Mouse (Mus musculus): Measurements from ENCODE around the gene Lst1. TPM values are rescaled to one million over a fixed set of nuclear protein-coding genes. Genes with fewer than 3 reads are reported as not detected.

The Lst1 gene
- polyA plus RNA-seq (2014; fragmentation: Illumina TruSeq; extraction: RNeasy Lipid Tissue Mini Kit (QIAGEN cat#74804)): not detected

DNA sequence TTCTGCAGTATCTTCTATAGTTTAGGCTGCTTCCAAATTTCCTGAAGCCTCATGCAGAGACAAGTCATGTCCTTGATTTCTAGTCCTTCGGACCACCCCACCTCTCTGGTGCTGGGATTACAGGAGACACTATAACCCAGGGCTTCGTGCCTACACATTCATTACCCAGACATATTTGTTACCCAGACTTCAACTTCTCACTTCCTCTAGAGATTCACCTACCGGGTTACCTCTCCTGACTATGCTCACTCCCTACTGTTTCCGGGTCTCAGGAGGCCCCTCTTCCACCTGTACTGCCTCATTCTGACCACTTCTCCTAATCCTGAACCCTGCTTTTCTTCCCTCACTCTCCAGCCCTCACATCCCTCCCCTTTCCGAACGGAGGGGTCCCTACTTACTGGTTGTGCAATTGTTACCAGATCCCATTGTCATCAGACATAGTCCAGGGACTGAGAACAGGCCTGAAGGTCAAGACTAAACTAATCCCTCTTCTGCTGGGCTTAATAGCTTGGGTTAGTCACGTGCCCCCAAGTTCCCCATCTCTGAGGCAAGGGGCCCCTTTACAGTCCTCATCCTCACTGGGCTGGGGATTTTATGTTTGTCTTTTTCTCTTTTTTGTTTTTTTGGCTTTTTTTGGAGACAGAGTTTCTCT, at the start of gene Lst1:
TSS of gene Lst1 (minus strand) at position 481 of the 652 bp plus-strand sequence.

DNA sequence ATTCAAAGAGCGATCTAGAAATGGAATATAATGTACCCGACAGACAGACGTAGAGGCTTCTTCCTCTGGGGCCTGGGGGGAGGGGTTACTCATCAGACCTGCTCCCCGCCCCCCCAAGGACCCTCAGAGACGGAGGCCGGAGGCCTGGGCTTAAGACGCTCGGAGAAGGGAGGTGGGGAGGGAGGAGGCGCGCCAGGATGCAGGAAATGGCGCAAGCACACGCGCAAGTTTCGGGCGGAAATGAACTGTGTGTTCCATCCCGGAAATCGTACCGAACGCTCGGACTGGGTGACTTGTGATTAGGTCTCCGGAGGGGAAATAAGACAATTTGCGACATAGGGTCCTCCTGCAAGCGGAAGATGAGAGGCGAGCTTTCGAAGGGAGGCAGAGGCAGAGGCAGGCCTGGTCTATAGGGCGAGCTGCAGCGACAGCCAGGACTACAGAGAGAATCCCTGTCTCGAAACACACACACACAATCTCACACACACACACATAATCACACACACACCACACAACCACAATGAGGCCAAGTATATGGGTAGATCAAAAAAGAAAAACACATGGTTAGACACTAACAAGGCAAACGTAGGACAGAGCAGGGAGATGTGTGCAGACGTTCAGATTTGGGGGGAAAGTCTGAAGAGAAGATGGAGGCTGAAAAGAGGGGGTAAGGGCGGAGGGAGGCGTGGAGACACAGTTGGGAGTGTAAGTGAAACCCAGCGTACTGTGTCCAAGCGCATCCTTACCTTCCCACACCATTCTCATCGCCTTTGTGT, 47.6 kb upstream of the Lst1 start, which contains the start of gene Nfkbil1:
TSS of gene Nfkbil1 (minus strand) at position 179 of the 776 bp plus-strand sequence.

GRCm38 (mm10) chr17:35233114-35233980, 45.1 kb upstream of the Lst1 start, which contains the start of gene Atp6v1g2:
Gene Atp6v1g2, plus strand, starts transcription at chr17:35233660.

DNA sequence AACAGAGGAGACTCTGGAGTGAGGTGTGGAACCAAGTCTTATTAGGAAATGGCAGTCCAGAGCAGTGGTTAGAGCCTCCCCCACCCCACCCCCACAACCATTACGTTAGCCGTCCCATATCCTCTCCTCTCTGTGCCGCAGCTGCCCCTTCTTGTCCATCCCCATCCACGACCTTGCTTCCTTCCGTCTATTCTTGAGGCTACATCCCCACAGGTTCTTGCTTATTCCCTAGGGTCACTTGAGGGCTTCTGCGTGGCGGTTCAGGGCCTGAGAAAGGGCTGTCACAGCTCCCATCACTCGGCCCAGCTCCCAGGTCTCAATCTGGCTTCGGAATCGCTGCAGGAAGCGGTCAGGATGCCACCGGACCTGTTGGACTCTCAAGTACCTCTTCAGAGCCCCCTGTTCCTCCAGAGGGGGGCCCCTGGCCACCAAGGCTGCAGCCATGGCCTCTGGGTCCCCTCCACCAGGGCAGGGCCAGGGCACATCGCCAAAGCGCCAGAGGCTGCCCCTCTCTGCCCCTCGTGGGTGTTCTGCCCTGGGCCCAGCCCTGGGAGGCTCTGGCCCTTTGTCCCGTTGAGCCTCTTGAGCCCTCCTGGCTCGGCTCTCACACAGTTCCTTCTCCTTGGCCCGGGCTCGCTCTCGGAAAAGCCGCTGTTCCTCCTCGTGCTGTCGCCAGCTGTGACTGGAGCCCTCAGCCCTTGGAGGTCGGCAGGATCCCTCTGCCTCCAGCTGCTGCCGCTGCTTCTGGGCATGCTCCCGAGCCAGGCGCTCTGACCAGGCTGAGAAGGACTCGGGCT, 32.1 kb upstream of the Lst1 start, which contains the start of gene Gm16181:
TSS of gene Gm16181 (plus strand) at position 679 of the 797 bp plus-strand sequence.

DNA sequence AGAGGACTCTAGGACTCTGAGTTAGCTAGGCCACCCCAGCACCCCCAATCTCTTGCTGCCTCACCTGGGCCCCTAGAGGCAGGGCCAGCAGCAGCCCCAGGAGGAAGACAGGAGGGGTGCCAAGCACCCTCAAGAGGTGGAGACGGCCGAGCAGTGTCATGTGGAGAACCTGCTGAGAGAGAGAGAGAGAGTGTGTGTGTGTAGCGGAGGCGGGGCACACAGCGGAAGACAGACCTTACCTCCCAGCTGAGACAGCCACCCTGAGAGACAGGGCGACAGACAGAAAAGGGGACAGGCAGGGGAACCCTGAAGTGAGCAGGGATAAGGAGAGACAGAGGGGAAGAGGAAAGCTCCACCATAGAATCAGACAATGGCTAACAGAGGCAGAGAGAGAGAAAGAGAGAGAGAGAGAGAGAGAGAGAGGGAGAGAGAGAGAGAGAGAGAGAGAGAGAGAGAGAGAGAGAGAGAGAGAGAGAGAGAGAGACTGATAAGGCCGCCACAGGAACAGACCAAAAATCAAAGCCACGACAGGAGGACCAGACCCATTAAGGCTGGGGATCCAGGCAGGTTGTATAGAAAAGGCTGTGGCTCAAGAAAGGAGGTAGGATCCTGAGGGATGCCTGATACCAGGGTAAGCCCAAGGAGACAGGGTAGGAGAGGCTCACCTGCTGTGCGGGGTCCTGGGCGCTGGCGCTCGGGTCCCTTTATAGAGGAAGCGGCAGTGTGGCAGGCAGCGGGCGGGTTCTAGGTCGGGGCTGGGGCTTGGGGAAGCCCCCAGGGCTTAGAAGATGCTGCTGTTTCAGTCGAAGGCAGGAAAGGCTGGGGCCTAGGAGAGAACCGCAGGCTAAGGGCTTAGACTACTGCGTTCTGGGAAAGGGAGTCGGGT, 16.5 kb upstream of the Lst1 start, which contains the start of gene Lta:
TSS of gene Lta (minus strand) at position 858 of the 886 bp plus-strand sequence.

DNA sequence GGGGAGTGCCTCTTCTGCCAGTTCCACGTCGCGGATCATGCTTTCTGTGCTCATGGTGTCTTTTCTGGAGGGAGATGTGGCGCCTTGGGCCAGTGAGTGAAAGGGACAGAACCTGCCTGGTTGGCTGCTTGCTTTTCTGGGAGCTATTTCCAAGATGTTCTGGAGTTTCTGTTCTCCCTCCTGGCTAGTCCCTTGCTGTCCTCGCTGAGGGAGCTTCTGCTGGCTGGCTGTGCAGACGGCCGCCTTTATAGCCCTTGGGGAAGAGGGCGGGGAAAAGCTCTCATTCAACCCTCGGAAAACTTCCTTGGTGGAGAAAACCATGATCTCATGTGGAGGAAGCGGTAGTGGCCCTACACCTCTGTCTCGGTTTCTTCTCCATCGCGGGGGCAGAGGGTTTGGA, 13.5 kb upstream of the Lst1 start, which contains the start of gene Tnf:
TSS of gene Tnf (minus strand) at position 221 of the 400 bp plus-strand sequence.

GRCm38 (mm10) chr17:35193881-35194843, 5.9 kb upstream of the Lst1 start, which contains the start of gene Ltb:
Gene Ltb, plus strand, starts transcription at chr17:35194439.

GRCm38 (mm10) chr17:35175968-35176367, 12.3 kb downstream of the Lst1 start, which contains the start of gene Aif1:
Gene Aif1, minus strand, starts transcription at chr17:35176068.

GRCm38 (mm10) chr17:35164568-35165450, 23.4 kb downstream of the Lst1 start, which contains the start of gene Prrc2a:
Gene Prrc2a, minus strand, starts transcription at chr17:35164897.

Other genes with a start within 250 kb of the Lst1 start
- gene Hspa1b, start 229.2 kb downstream of the Lst1 start, polyA plus RNA-seq (2014; fragmentation: Illumina TruSeq; extraction: RNeasy Lipid Tissue Mini Kit (QIAGEN cat#74804)): 16.9 TPM
- gene Gm20481, start 218.5 kb downstream of the Lst1 start, polyA plus RNA-seq (2014; fragmentation: Illumina TruSeq; extraction: RNeasy Lipid Tissue Mini Kit (QIAGEN cat#74804)): not detected
- 8.2 TPM for gene Hspa1a, start 216.3 kb downstream of the Lst1 start, polyA plus RNA-seq (2014; fragmentation: Illumina TruSeq; extraction: RNeasy Lipid Tissue Mini Kit (QIAGEN cat#74804))
- gene Hspa1l, start 215.7 kb downstream of the Lst1 start, polyA plus RNA-seq (2014; fragmentation: Illumina TruSeq; extraction: RNeasy Lipid Tissue Mini Kit (QIAGEN cat#74804)): not detected
- gene Lsm2, start 206.6 kb downstream of the Lst1 start, polyA plus RNA-seq (2014; fragmentation: Illumina TruSeq; extraction: RNeasy Lipid Tissue Mini Kit (QIAGEN cat#74804)): 19.2 TPM
- 6.0 TPM for gene Vars, start 187.5 kb downstream of the Lst1 start, polyA plus RNA-seq (2014; fragmentation: Illumina TruSeq; extraction: RNeasy Lipid Tissue Mini Kit (QIAGEN cat#74804))
- not detected for gene Vwa7, start 171.9 kb downstream of the Lst1 start, polyA plus RNA-seq (2014; fragmentation: Illumina TruSeq; extraction: RNeasy Lipid Tissue Mini Kit (QIAGEN cat#74804))
- not detected for gene Sapcd1, start 160.4 kb downstream of the Lst1 start, polyA plus RNA-seq (2014; fragmentation: Illumina TruSeq; extraction: RNeasy Lipid Tissue Mini Kit (QIAGEN cat#74804))
- gene Msh5, start 141.7 kb downstream of the Lst1 start, polyA plus RNA-seq (2014; fragmentation: Illumina TruSeq; extraction: RNeasy Lipid Tissue Mini Kit (QIAGEN cat#74804)): 0.68 TPM
- 25.1 TPM for gene Clic1, start 138.5 kb downstream of the Lst1 start, polyA plus RNA-seq (2014; fragmentation: Illumina TruSeq; extraction: RNeasy Lipid Tissue Mini Kit (QIAGEN cat#74804))
- gene Ddah2, start 129.4 kb downstream of the Lst1 start, polyA plus RNA-seq (2014; fragmentation: Illumina TruSeq; extraction: RNeasy Lipid Tissue Mini Kit (QIAGEN cat#74804)): 2.7 TPM
- not detected for gene Ly6g6c, start 123.1 kb downstream of the Lst1 start, polyA plus RNA-seq (2014; fragmentation: Illumina TruSeq; extraction: RNeasy Lipid Tissue Mini Kit (QIAGEN cat#74804))
- gene Mpig6b, start 122.3 kb downstream of the Lst1 start, polyA plus RNA-seq (2014; fragmentation: Illumina TruSeq; extraction: RNeasy Lipid Tissue Mini Kit (QIAGEN cat#74804)): 0.20 TPM
- not detected for gene Ly6g6e, start 111.5 kb downstream of the Lst1 start, polyA plus RNA-seq (2014; fragmentation: Illumina TruSeq; extraction: RNeasy Lipid Tissue Mini Kit (QIAGEN cat#74804))
- gene Ly6g6d, start 110.4 kb downstream of the Lst1 start, polyA plus RNA-seq (2014; fragmentation: Illumina TruSeq; extraction: RNeasy Lipid Tissue Mini Kit (QIAGEN cat#74804)): not detected
- not detected for gene Ly6g6f, start 102.8 kb downstream of the Lst1 start, polyA plus RNA-seq (2014; fragmentation: Illumina TruSeq; extraction: RNeasy Lipid Tissue Mini Kit (QIAGEN cat#74804))
- gene Abhd16a, start 99.2 kb downstream of the Lst1 start, polyA plus RNA-seq (2014; fragmentation: Illumina TruSeq; extraction: RNeasy Lipid Tissue Mini Kit (QIAGEN cat#74804)): 3.5 TPM
- not detected for gene Ly6g5c, start 80.2 kb downstream of the Lst1 start, polyA plus RNA-seq (2014; fragmentation: Illumina TruSeq; extraction: RNeasy Lipid Tissue Mini Kit (QIAGEN cat#74804))
- not detected for gene Ly6g5b, start 73.0 kb downstream of the Lst1 start, polyA plus RNA-seq (2014; fragmentation: Illumina TruSeq; extraction: RNeasy Lipid Tissue Mini Kit (QIAGEN cat#74804))
- gene Gpank1, start 67.0 kb downstream of the Lst1 start, polyA plus RNA-seq (2014; fragmentation: Illumina TruSeq; extraction: RNeasy Lipid Tissue Mini Kit (QIAGEN cat#74804)): 0.91 TPM
- gene Csnk2b, start 66.4 kb downstream of the Lst1 start, polyA plus RNA-seq (2014; fragmentation: Illumina TruSeq; extraction: RNeasy Lipid Tissue Mini Kit (QIAGEN cat#74804)): 117 TPM
- 0.83 TPM for gene D17H6S53E, start 62.1 kb downstream of the Lst1 start, polyA plus RNA-seq (2014; fragmentation: Illumina TruSeq; extraction: RNeasy Lipid Tissue Mini Kit (QIAGEN cat#74804))
- not detected for gene Apom, start 56.4 kb downstream of the Lst1 start, polyA plus RNA-seq (2014; fragmentation: Illumina TruSeq; extraction: RNeasy Lipid Tissue Mini Kit (QIAGEN cat#74804))
- 9.7 TPM for gene Bag6, start 53.3 kb downstream of the Lst1 start, polyA plus RNA-seq (2014; fragmentation: Illumina TruSeq; extraction: RNeasy Lipid Tissue Mini Kit (QIAGEN cat#74804))
- gene Prrc2a, start 23.5 kb downstream of the Lst1 start, polyA plus RNA-seq (2014; fragmentation: Illumina TruSeq; extraction: RNeasy Lipid Tissue Mini Kit (QIAGEN cat#74804)): 10.0 TPM
- 5.8 TPM for gene Aif1, start 12.4 kb downstream of the Lst1 start, polyA plus RNA-seq (2014; fragmentation: Illumina TruSeq; extraction: RNeasy Lipid Tissue Mini Kit (QIAGEN cat#74804))
- not detected for gene Ltb, start 6.0 kb upstream of the Lst1 start, polyA plus RNA-seq (2014; fragmentation: Illumina TruSeq; extraction: RNeasy Lipid Tissue Mini Kit (QIAGEN cat#74804))
- gene Tnf, start 13.6 kb upstream of the Lst1 start, polyA plus RNA-seq (2014; fragmentation: Illumina TruSeq; extraction: RNeasy Lipid Tissue Mini Kit (QIAGEN cat#74804)): not detected
- not detected for gene Lta, start 16.9 kb upstream of the Lst1 start, polyA plus RNA-seq (2014; fragmentation: Illumina TruSeq; extraction: RNeasy Lipid Tissue Mini Kit (QIAGEN cat#74804))
- gene Gm16181, start 32.4 kb upstream of the Lst1 start, polyA plus RNA-seq (2014; fragmentation: Illumina TruSeq; extraction: RNeasy Lipid Tissue Mini Kit (QIAGEN cat#74804)): not detected
- gene Atp6v1g2, start 45.2 kb upstream of the Lst1 start, polyA plus RNA-seq (2014; fragmentation: Illumina TruSeq; extraction: RNeasy Lipid Tissue Mini Kit (QIAGEN cat#74804)): 5.4 TPM
- gene Nfkbil1, start 47.4 kb upstream of the Lst1 start, polyA plus RNA-seq (2014; fragmentation: Illumina TruSeq; extraction: RNeasy Lipid Tissue Mini Kit (QIAGEN cat#74804)): not detected
- gene Ddx39b, start 53.3 kb upstream of the Lst1 start, polyA plus RNA-seq (2014; fragmentation: Illumina TruSeq; extraction: RNeasy Lipid Tissue Mini Kit (QIAGEN cat#74804)): 7.3 TPM
- gene H2-D1, start 74.3 kb upstream of the Lst1 start, polyA plus RNA-seq (2014; fragmentation: Illumina TruSeq; extraction: RNeasy Lipid Tissue Mini Kit (QIAGEN cat#74804)): 26.9 TPM
- not detected for gene H2-Q1, start 132.0 kb upstream of the Lst1 start, polyA plus RNA-seq (2014; fragmentation: Illumina TruSeq; extraction: RNeasy Lipid Tissue Mini Kit (QIAGEN cat#74804))
- 2.1 TPM for gene H2-Q2, start 153.8 kb upstream of the Lst1 start, polyA plus RNA-seq (2014; fragmentation: Illumina TruSeq; extraction: RNeasy Lipid Tissue Mini Kit (QIAGEN cat#74804))
- gene H2-Q4, start 191.2 kb upstream of the Lst1 start, polyA plus RNA-seq (2014; fragmentation: Illumina TruSeq; extraction: RNeasy Lipid Tissue Mini Kit (QIAGEN cat#74804)): 21.8 TPM
- 3.0 TPM for gene H2-Q6, start 236.4 kb upstream of the Lst1 start, polyA plus RNA-seq (2014; fragmentation: Illumina TruSeq; extraction: RNeasy Lipid Tissue Mini Kit (QIAGEN cat#74804))

Measured in ovary, adult 10 weeks (tissue).